Mouse (Mus musculus) thymus, postnatal 0 days (tissue): Measurements from ENCODE around the gene Il17rd. TPM values are rescaled to one million over a fixed set of nuclear protein-coding genes. Genes with fewer than 3 reads are reported as not detected.

Experiments used
- DNase-seq: peaks from one replicate; pipeline ENCODE4 v3.0.0-alpha.2; 2015; ENCODE audit warnings: low spot score
- polyA plus RNA-seq: library from polyadenylated mRNA; unstranded; fragments of >200 nt; fragmentation: Nextera tagmentation; extraction: Ambion mirVana; gene quantifications from 2 replicates; pipeline ENCODE4 v1.2.1, GENCODE M21; 2015

The Il17rd gene
- polyA plus RNA-seq, 1 experiment from 2014 or later, result 0.20 TPM

GRCm38 (mm10) chr14:27085471-27085870 is 46.7 kb downstream of the Il17rd start:
- peak; percentile 10 for DNase-seq

GRCm38 (mm10) chr14:27085999-27086398 is 47.3 kb downstream of the Il17rd start:
- no peak for DNase-seq

- DNase-seq, result no peak
Measured at GRCm38 (mm10) chr14:27094247-27094646, 55.5 kb downstream of the Il17rd start.

- no peak for DNase-seq
Measured at GRCm38 (mm10) chr14:27096133-27096532, 57.4 kb downstream of the Il17rd start.

GRCm38 (mm10) chr14:27096779-27097178 is 58.0 kb downstream of the Il17rd start:
- DNase-seq, result peak; percentile 46

- no peak for DNase-seq
Measured at GRCm38 (mm10) chr14:27101735-27102134, 63.0 kb downstream of the Il17rd start.

- no peak for DNase-seq
Measured at GRCm38 (mm10) chr14:27102720-27103119, 64.0 kb downstream of the Il17rd start.

- DNase-seq, result no peak
Measured at GRCm38 (mm10) chr14:27105731-27106457, 67.2 kb downstream of the Il17rd start.

GRCm38 (mm10) chr14:27108748-27109504 is 70.2 kb downstream of the Il17rd start:
- no peak for DNase-seq

GRCm38 (mm10) chr14:27114362-27115274 is 75.9 kb downstream of the Il17rd start, which contains the start of gene Arhgef3:
TSS of gene Arhgef3 (plus strand) at chr14:27114899.
- DNase-seq, result peak; percentile 5

GRCm38 (mm10) chr14:27115275-27115660 is 76.5 kb downstream of the Il17rd start:
- no peak for DNase-seq

GRCm38 (mm10) chr14:27115991-27116390 is 77.2 kb downstream of the Il17rd start:
- DNase-seq, result no peak

GRCm38 (mm10) chr14:27116577-27117165 is 77.9 kb downstream of the Il17rd start:
- DNase-seq, result no peak

- no peak for DNase-seq
Measured at GRCm38 (mm10) chr14:27118546-27118945, 79.8 kb downstream of the Il17rd start.

GRCm38 (mm10) chr14:27122646-27123045 is 83.9 kb downstream of the Il17rd start:
- DNase-seq, result no peak

- DNase-seq, result no peak
Measured at GRCm38 (mm10) chr14:27123543-27123942, 84.8 kb downstream of the Il17rd start.

- no peak for DNase-seq
Measured at GRCm38 (mm10) chr14:27130031-27130430, 91.3 kb downstream of the Il17rd start.

- no peak for DNase-seq
Measured at GRCm38 (mm10) chr14:27130676-27131075, 91.9 kb downstream of the Il17rd start.

- DNase-seq, result no peak
Measured at GRCm38 (mm10) chr14:27131521-27131920, 92.8 kb downstream of the Il17rd start.

GRCm38 (mm10) chr14:27138891-27139290 is 100.2 kb downstream of the Il17rd start:
- DNase-seq, result no peak

GRCm38 (mm10) chr14:27139968-27140367 is 101.2 kb downstream of the Il17rd start:
- no peak for DNase-seq
